Mouse (Mus musculus): ENCODE measurements around the gene C1qtnf4. TPM values are rescaled to one million over a fixed set of nuclear protein-coding genes. Genes with fewer than 3 reads are reported as not detected.

Gene C1qtnf4
- total RNA-seq, 1 experiment from 2014 or later, result not detected

GRCm38 (mm10) chr2:90917999-90918698 lies 32.5 kb downstream of the C1qtnf4 start:
- peak; percentile 20; the same call in 1 of the 2 replicates for ATAC-seq (ENCODE audit: extremely low read depth, insufficient number of reproducible peaks, low FRiP score, poor library complexity, severe bottlenecking)

GRCm38 (mm10) chr2:90921178-90921577 lies 35.5 kb downstream of the C1qtnf4 start:
- no peak for ATAC-seq (ENCODE audit: extremely low read depth, insufficient number of reproducible peaks, low FRiP score, poor library complexity, severe bottlenecking)

GRCm38 (mm10) chr2:90922636-90923035 lies 37.0 kb downstream of the C1qtnf4 start:
- ATAC-seq (ENCODE audit: extremely low read depth, insufficient number of reproducible peaks, low FRiP score, poor library complexity, severe bottlenecking), result no peak

GRCm38 (mm10) chr2:90928566-90928965 lies 42.9 kb downstream of the C1qtnf4 start:
- no peak for ATAC-seq (ENCODE audit: extremely low read depth, insufficient number of reproducible peaks, low FRiP score, poor library complexity, severe bottlenecking)

GRCm38 (mm10) chr2:90931829-90932228 lies 46.2 kb downstream of the C1qtnf4 start:
- ATAC-seq (ENCODE audit: extremely low read depth, insufficient number of reproducible peaks, low FRiP score, poor library complexity, severe bottlenecking), result no peak

- ATAC-seq (ENCODE audit: extremely low read depth, insufficient number of reproducible peaks, low FRiP score, poor library complexity, severe bottlenecking), result no peak
These were observed 46.6 kb downstream of the C1qtnf4 start for GRCm38 (mm10) chr2:90932273-90932672.

GRCm38 (mm10) chr2:90938362-90938761 lies 52.7 kb downstream of the C1qtnf4 start:
- no peak for ATAC-seq (ENCODE audit: extremely low read depth, insufficient number of reproducible peaks, low FRiP score, poor library complexity, severe bottlenecking)

- ATAC-seq (ENCODE audit: extremely low read depth, insufficient number of reproducible peaks, low FRiP score, poor library complexity, severe bottlenecking), result no peak
These were observed 54.1 kb downstream of the C1qtnf4 start for GRCm38 (mm10) chr2:90939750-90940149.

Other genes with a start within 250 kb of the C1qtnf4 start
- 31.3 and 49.2 TPM in 2 replicates for gene Nup160, start 208.6 kb upstream of the C1qtnf4 start, total RNA-seq (2017)
- gene Fnbp4, start 140.5 kb upstream of the C1qtnf4 start, total RNA-seq (2017), result 309 and 373 TPM in 2 replicates
- gene Agbl2, start 103.1 kb upstream of the C1qtnf4 start, total RNA-seq (2017), result not detected in 2 replicates
- gene Mtch2, start 38.7 kb upstream of the C1qtnf4 start, total RNA-seq (2017), result 91.6 and 92.8 TPM in 2 replicates
- 16.3 and 16.5 TPM in 2 replicates for gene Kbtbd4, start 18.9 kb downstream of the C1qtnf4 start, total RNA-seq (2017)
- 66.7 and 76.9 TPM in 2 replicates for gene Ndufs3, start 19.0 kb downstream of the C1qtnf4 start, total RNA-seq (2017)
- 41.1 and 53.0 TPM in 2 replicates for gene Celf1, start 54.5 kb downstream of the C1qtnf4 start, total RNA-seq (2017)
- gene Rapsn, start 149.8 kb downstream of the C1qtnf4 start, total RNA-seq (2017), result 0.47 TPM in 1 of 2 replicates, not detected in the other
- 132 and 144 TPM in 2 replicates for gene Psmc3, start 168.1 kb downstream of the C1qtnf4 start, total RNA-seq (2017)
- 17.0 and 20.4 TPM in 2 replicates for gene Slc39a13, start 184.6 kb downstream of the C1qtnf4 start, total RNA-seq (2017)
- gene Spi1, start 196.5 kb downstream of the C1qtnf4 start, total RNA-seq (2017), result 388 and 389 TPM in 2 replicates
- 1.3 and 2.1 TPM in 2 replicates for gene Mybpc3, start 232.3 kb downstream of the C1qtnf4 start, total RNA-seq (2017)

Measured in neutrophil, adult 5-6 weeks (primary cell).